Mouse (Mus musculus) forebrain, embryonic 11.5 days (tissue): Measurements from ENCODE around the gene Lcn6. TPM values are rescaled to one million over a fixed set of nuclear protein-coding genes. Genes with fewer than 3 reads are reported as not detected.

Source experiments
- ATAC-seq: fragments of 200-750 bp; cut with Nextera tagmentation; replicated peaks from 2 replicates; pipeline ENCODE4 v1.8.0; 2017; ENCODE audit warnings: moderate TSS enrichment; ENCODE audit not compliant: low FRiP score
- DNase-seq: peaks from one replicate; pipeline ENCODE4 v3.0.0-alpha.2; 2017; ENCODE audit warnings: low spot score
- H3K27ac ChIP-seq: fragments of 300-500 bp; sonication (generic); 2 replicates; pipeline ENCODE4 v1.5.1; 2014; ENCODE audit warnings: low read depth, low read length
- H3K27me3 ChIP-seq: fragments of 300-500 bp; sonication (generic); 2 replicates; pipeline ENCODE4 v1.6.1; 2014; ENCODE audit warnings: mild to moderate bottlenecking, low read length, mixed read lengths; ENCODE audit not compliant: control insufficient read depth, insufficient read depth
- H3K36me3 ChIP-seq: fragments of 300-500 bp; sonication (generic); 2 replicates; pipeline ENCODE4 v1.6.1; 2014; ENCODE audit warnings: mild to moderate bottlenecking, low read length, moderate library complexity, mixed read lengths; ENCODE audit not compliant: control insufficient read depth, insufficient read depth
- H3K4me1 ChIP-seq: fragments of 300-500 bp; sonication (generic); replicated peaks from 2 replicates; pipeline ENCODE4 v1.6.1; 2014; ENCODE audit warnings: low read length, mixed read lengths; ENCODE audit not compliant: control insufficient read depth, insufficient read depth
- H3K4me2 ChIP-seq: fragments of 300-500 bp; sonication (generic); 2 replicates; pipeline ENCODE4 v1.6.1; 2014; ENCODE audit warnings: low read depth, mild to moderate bottlenecking, low read length, moderate library complexity, mixed read lengths; ENCODE audit not compliant: severe bottlenecking
- H3K4me3 ChIP-seq: fragments of 300-500 bp; sonication (generic); 2 replicates; pipeline ENCODE4 v1.5.1; 2014; ENCODE audit warnings: low read depth, low read length
- H3K9ac ChIP-seq: fragments of 300-500 bp; sonication (generic); 2 replicates; pipeline ENCODE4 v1.6.1; 2014; ENCODE audit warnings: low read length
- H3K9me3 ChIP-seq: fragments of 300-500 bp; sonication (generic); 2 replicates; pipeline ENCODE4 v1.6.1; 2016; ENCODE audit warnings: low read length, mixed read lengths; ENCODE audit not compliant: control insufficient read depth
- WGBS: fragments of 180-500 bp; shearing (Covaris S2); extraction: QIAGEN DNeasy Blood & Tissue Kit; methylation state at CpG from one replicate; pipeline ENCODE4 v1.1.7; 2014; 5-methylcytosine and 5-hydroxymethylcytosine counted together
- polyA plus RNA-seq: library from polyadenylated mRNA; unstranded; fragments of >200 nt; fragmentation: Nextera tagmentation; extraction: Ambion mirVana; gene quantifications from 2 replicates; pipeline ENCODE4 v1.2.1, GENCODE M21; 2014

Gene Lcn6
- polyA plus RNA-seq, 1 experiment from 2014 or later = not detected

GRCm38 (mm10) chr2:25657246-25657645, 19.3 kb upstream of the Lcn6 start:
- Histone ChIP-seq H3K27ac (no peak overlapping the region), H3K4me2 (no peak overlapping the region), H3K9me3 (no peaks in the 10 kb centered on the region), H3K9ac (no peak overlapping the region), H3K4me1 (no peaks in the 10 kb centered on the region), H3K36me3 (no peaks in the 10 kb centered on the region), H3K4me3 (no peak overlapping the region), H3K27me3 (no peaks in the 10 kb centered on the region)
- no peak for ATAC-seq
- no peak for DNase-seq
- 92% methylated on average over 4 of the region's 4 CpGs for WGBS

- Histone ChIP-seq H3K27me3 (no peaks in the 10 kb centered on the region), H3K27ac (no peak within 1 kb of the TSS), H3K4me3 (no peak within 1 kb of the TSS), H3K4me1 (no peaks in the 10 kb centered on the region), H3K9ac (no peak within 1 kb of the TSS), H3K36me3 (no peaks in the 10 kb centered on the region), H3K4me2 (no peak within 1 kb of the TSS), H3K9me3 (no peaks in the 10 kb centered on the region)
- no peak for ATAC-seq
- DNase-seq = no peak
Observed at GRCm38 (mm10) chr2:25657652-25658051, 18.9 kb upstream of the Lcn6 start, which contains the start of gene Lcn5. Gene Lcn5, plus strand, starts transcription at chr2:25657952.

- ATAC-seq = no peak
- H3K9me3 ChIP-seq = no peaks in the 10 kb centered on the region
- H3K27ac ChIP-seq = no peak overlapping the region
- DNase-seq = no peak
- H3K36me3 ChIP-seq = no peaks in the 10 kb centered on the region
- no peak overlapping the region for H3K4me3 ChIP-seq
- no peak overlapping the region for H3K4me2 ChIP-seq
- H3K9ac ChIP-seq = no peak overlapping the region
- WGBS = 91% methylated on average over 8 of the region's 8 CpGs
- no peaks in the 10 kb centered on the region for H3K27me3 ChIP-seq
- H3K4me1 ChIP-seq = no peaks in the 10 kb centered on the region
Observed at GRCm38 (mm10) chr2:25660279-25660678, 16.3 kb upstream of the Lcn6 start.

- H3K9ac ChIP-seq = no peak overlapping the region
- no peak overlapping the region for H3K4me3 ChIP-seq
- 90% methylated on average over 6 of the region's 6 CpGs for WGBS
- H3K9me3 ChIP-seq = no peaks in the 10 kb centered on the region
- H3K4me1 ChIP-seq = no peaks in the 10 kb centered on the region
- no peaks in the 10 kb centered on the region for H3K27me3 ChIP-seq
- no peak for ATAC-seq
- no peak for DNase-seq
- no peak overlapping the region for H3K27ac ChIP-seq
- no peaks in the 10 kb centered on the region for H3K36me3 ChIP-seq
- no peak overlapping the region for H3K4me2 ChIP-seq
Observed at GRCm38 (mm10) chr2:25661245-25661970, 15.2 kb upstream of the Lcn6 start.

- WGBS = 72% methylated on average over 1 of the region's 1 CpGs
- peak; percentile 70 for DNase-seq
- H3K9ac ChIP-seq = no peak overlapping the region
- no peak overlapping the region for H3K4me2 ChIP-seq
- no peaks in the 10 kb centered on the region for H3K27me3 ChIP-seq
- H3K4me1 ChIP-seq = no peaks in the 10 kb centered on the region
- ATAC-seq = no peak
- no peaks in the 10 kb centered on the region for H3K36me3 ChIP-seq
- H3K27ac ChIP-seq = no peak overlapping the region
- H3K9me3 ChIP-seq = no peaks in the 10 kb centered on the region
- no peak overlapping the region for H3K4me3 ChIP-seq
Observed at GRCm38 (mm10) chr2:25663511-25663910, 13.1 kb upstream of the Lcn6 start.

- Histone ChIP-seq H3K4me2 (no peak overlapping the region), H3K4me1 (no peaks in the 10 kb centered on the region), H3K9ac (no peak overlapping the region), H3K36me3 (no peaks in the 10 kb centered on the region), H3K27me3 (no peaks in the 10 kb centered on the region), H3K4me3 (no peak overlapping the region), H3K9me3 (no peaks in the 10 kb centered on the region), H3K27ac (no peak overlapping the region)
- WGBS = 87% methylated on average over 5 of the region's 5 CpGs
- ATAC-seq (no peak), DNase-seq (no peak)
Observed at GRCm38 (mm10) chr2:25664125-25664524, 12.5 kb upstream of the Lcn6 start.

- Histone ChIP-seq H3K36me3 (no peaks in the 10 kb centered on the region), H3K9ac (no peak overlapping the region), H3K27ac (no peak overlapping the region), H3K4me2 (no peak overlapping the region), H3K27me3 (no peaks in the 10 kb centered on the region), H3K4me1 (no peaks in the 10 kb centered on the region), H3K4me3 (no peak overlapping the region), H3K9me3 (no peaks in the 10 kb centered on the region)
- ATAC-seq (no peak), DNase-seq (peak; percentile 13)
- WGBS = 76% methylated on average over 1 of the region's 1 CpGs
Observed at GRCm38 (mm10) chr2:25666516-25666915, 10.1 kb upstream of the Lcn6 start.

- no peak overlapping the region for H3K4me3 ChIP-seq
- H3K9ac ChIP-seq = no peak overlapping the region
- 85% methylated on average over 6 of the region's 6 CpGs for WGBS
- H3K27me3 ChIP-seq = no peaks in the 10 kb centered on the region
- DNase-seq (no peak), ATAC-seq (no peak)
- H3K9me3 ChIP-seq = no peaks in the 10 kb centered on the region
- no peaks in the 10 kb centered on the region for H3K36me3 ChIP-seq
- H3K27ac ChIP-seq = no peak overlapping the region
- H3K4me1 ChIP-seq = no peaks in the 10 kb centered on the region
- no peak overlapping the region for H3K4me2 ChIP-seq
Observed at GRCm38 (mm10) chr2:25679559-25679958, 3.0 kb downstream of the Lcn6 start.

GRCm38 (mm10) chr2:25682426-25682825, 5.8 kb downstream of the Lcn6 start, which contains the start of gene Lcn10:
Gene Lcn10, plus strand, starts transcription at chr2:25682726.
- Histone ChIP-seq H3K4me1 (no peaks in the 10 kb centered on the region), H3K9me3 (no peaks in the 10 kb centered on the region), H3K36me3 (no peaks in the 10 kb centered on the region), H3K27ac (no peak within 1 kb of the TSS), H3K27me3 (no peaks in the 10 kb centered on the region), H3K4me2 (no peak within 1 kb of the TSS), H3K9ac (no peak within 1 kb of the TSS), H3K4me3 (no peak within 1 kb of the TSS)
- DNase-seq (peak; percentile 30), ATAC-seq (no peak)
- 73% methylated on average over 2 of the region's 2 CpGs for WGBS
